In the genomic region with DNA sequence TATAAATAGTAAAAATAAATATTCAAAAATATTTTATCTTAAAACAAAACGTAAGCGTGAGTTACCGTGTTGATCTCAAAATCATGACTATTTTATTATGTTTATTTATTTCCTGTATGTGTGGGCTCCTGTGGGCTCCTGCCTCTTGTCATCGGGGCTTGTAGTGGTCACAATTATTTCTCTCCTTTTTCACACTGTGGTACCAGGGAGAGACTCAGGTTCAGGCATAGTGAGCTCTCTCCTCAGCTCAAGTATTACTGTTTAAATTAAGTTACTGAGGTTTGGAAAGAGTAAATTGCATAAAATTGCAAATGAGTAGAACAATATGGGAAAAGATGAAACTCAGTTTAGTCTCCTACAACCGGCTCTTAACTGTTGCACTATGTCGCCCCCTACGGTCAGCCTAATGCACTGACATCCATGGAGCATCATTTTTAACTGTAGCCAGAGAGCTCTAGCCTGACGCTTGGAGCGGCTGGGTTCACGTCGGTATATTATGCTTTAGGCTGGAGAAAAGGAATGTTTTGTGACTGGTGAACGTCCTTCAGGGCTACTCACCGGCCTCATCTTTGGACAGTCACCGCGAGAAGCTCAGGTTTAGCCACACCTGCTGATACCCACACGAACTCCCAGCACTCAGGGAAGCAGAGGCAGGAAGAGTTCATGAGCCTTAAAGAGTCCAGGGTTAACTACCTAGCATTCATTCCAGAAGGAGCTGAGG, we compare ENCODE assay signal across 8 mouse cellular contexts. TPM values are rescaled to one million over a fixed set of nuclear protein-coding genes. Genes with fewer than 3 reads are reported as not detected.
DNase-seq lines count a peak whose midpoint lies in the region; ATAC-seq and TF ChIP-seq lines count a peak whose summit lies in the region.

No protein-coding gene starts in this region.

- H3K4me1 ChIP-seq in hindbrain, postnatal 0 days (ENCODE audit: insufficient read depth, low read length) = no peaks in the 10 kb centered on the region

- no peaks in the 10 kb centered on the region for H3K9me3 ChIP-seq in hindbrain, postnatal 0 days (ENCODE audit: low read length)

- WGBS in hindbrain, postnatal 0 days = 15% methylated on average over 16 of the region's 16 CpGs

- H3K27me3 ChIP-seq in hindbrain, postnatal 0 days (ENCODE audit: insufficient read depth, low read length) = no peaks in the 10 kb centered on the region

- H3K4me2 ChIP-seq in hindbrain, postnatal 0 days (ENCODE audit: low read depth, low read length) = 0 out of 2 replicates have a peak overlapping the region, but pooled peaks have one; percentile 2

- no peak overlapping the region for H3K9ac ChIP-seq in hindbrain, postnatal 0 days (replicated peaks; ENCODE audit: low read length)

- H3K4me3 ChIP-seq in hindbrain, postnatal 0 days (ENCODE audit: low read length) = no peak overlapping the region

- DNase-seq in T-cell, adult 2 months (ENCODE audit: low spot score) = peak; percentile 74
- DNase-seq in cerebellum, postnatal 14 days = peak; percentile 86 to 87
- DNase-seq in gastrocnemius, adult 18-20 months (ENCODE audit: low spot score) = peak; percentile 71
- DNase-seq in hindbrain, postnatal 0 days (ENCODE audit: low spot score) = peak; percentile 91
- peak; percentile 50 for DNase-seq in left cerebral cortex, adult 11 months (ENCODE audit: low spot score)
- peak; percentile 59 to 85 for DNase-seq in lung, postnatal 4 days
- DNase-seq in right cerebral cortex, adult 18-20 months = peak; percentile 73
- peak; percentile 76 for DNase-seq in urinary bladder, postnatal 14 days (ENCODE audit: low spot score)

- no peaks in the 10 kb centered on the region for H3K36me3 ChIP-seq in hindbrain, postnatal 0 days (ENCODE audit: insufficient read depth, low read length)

- no peak overlapping the region for H3K27ac ChIP-seq in hindbrain, postnatal 0 days

- peak; percentile 87 for TF ChIP-seq CTCF in hindbrain, postnatal 0 days (IDR thresholded peaks at IDR 0.05; ENCODE audit: low read depth)

- peak; percentile 82; the same call in 1 of the 2 replicates for ATAC-seq in hindbrain, postnatal 0 days

RNA-seq across cellular contexts. Expression of gene Rps26, which starts 14.0 kb away (rescaled TPM):
- 100 to 1,000 TPM; 345 to 363 TPM for total RNA-seq in gastrocnemius, adult 18-20 months (2021)
- total RNA-seq in hindbrain, postnatal 0 days (2014; rRNA removed) = 1,199 and 1,407 TPM in 2 replicates
- polyA plus RNA-seq in hindbrain, postnatal 0 days (2015; fragmentation: Nextera tagmentation; extraction: Ambion mirVana) = 399 and 422 TPM in 2 replicates

RNA-seq across cellular contexts. Expression of gene Erbb3, which starts 23.1 kb away (rescaled TPM):
- 1 to 10 TPM; 2.7 TPM for total RNA-seq in gastrocnemius, adult 18-20 months (2021)
- 1.3 and 1.7 TPM in 2 replicates for total RNA-seq in hindbrain, postnatal 0 days (2014; rRNA removed)
- 0.64 and 0.65 TPM in 2 replicates for polyA plus RNA-seq in hindbrain, postnatal 0 days (2015; fragmentation: Nextera tagmentation; extraction: Ambion mirVana)

RNA-seq across cellular contexts. Expression of gene Ikzf4, which starts 33.2 kb away (rescaled TPM):
- under 1 TPM; 0.37 to 0.57 TPM for total RNA-seq in gastrocnemius, adult 18-20 months (2021)
- total RNA-seq in hindbrain, postnatal 0 days (2014; rRNA removed) = 11.0 and 90.5 TPM in 2 replicates
- 8.6 and 9.8 TPM in 2 replicates for polyA plus RNA-seq in hindbrain, postnatal 0 days (2015; fragmentation: Nextera tagmentation; extraction: Ambion mirVana)

RNA-seq across cellular contexts. Expression of gene Pa2g4, which starts 46.8 kb away (rescaled TPM):
- total RNA-seq in gastrocnemius, adult 18-20 months (2021) = 10 to 100 TPM; 35.4 to 37.6 TPM
- total RNA-seq in hindbrain, postnatal 0 days (2014; rRNA removed) = 48.0 and 61.2 TPM in 2 replicates
- 114 and 117 TPM in 2 replicates for polyA plus RNA-seq in hindbrain, postnatal 0 days (2015; fragmentation: Nextera tagmentation; extraction: Ambion mirVana)
